In the genomic region with DNA sequence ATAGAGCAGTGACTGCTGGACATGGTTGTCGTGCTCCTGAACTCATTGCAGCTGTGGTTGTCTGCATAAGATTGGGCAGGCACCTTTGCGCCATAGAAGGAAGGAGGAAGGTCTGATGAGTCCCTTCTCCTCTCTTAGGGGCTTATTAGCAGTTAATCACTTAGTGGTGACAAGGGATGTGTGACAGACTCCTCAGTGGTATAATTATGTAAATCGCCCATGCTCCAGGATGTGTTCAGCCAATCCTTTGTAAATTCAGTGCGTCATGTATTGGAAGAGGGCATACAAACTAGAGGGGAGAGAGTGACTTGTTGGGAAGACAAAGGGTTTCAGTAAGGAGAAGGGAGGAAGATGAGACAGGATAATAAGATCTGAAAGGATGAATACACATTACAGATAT, we compare ENCODE assay signal across 27 mouse cellular contexts. TPM values are rescaled to one million over a fixed set of nuclear protein-coding genes. Genes with fewer than 3 reads are reported as not detected.
"Had no signal": no experiment of that assay in that cellular context is flagged by ENCODE, and none has a peak within 500 bp of the region (broad histone marks: within the 10 kb centered on the region; RNA-seq: fewer than 3 reads in every experiment).

No protein-coding gene starts in this region.

- H3K4me1 ChIP-seq: heart, embryonic 13.5 days; heart, embryonic 15.5 days; hindbrain, embryonic 13.5 days; hindbrain, embryonic 15.5 days; kidney, embryonic 15.5 days; limb, embryonic 13.5 days; limb, embryonic 15.5 days; liver, embryonic 12.5 days had no signal

- H3K9ac ChIP-seq: heart, embryonic 13.5 days; heart, embryonic 15.5 days; hindbrain, embryonic 13.5 days; hindbrain, embryonic 15.5 days; kidney, embryonic 15.5 days; limb, embryonic 13.5 days; limb, embryonic 15.5 days; liver, embryonic 12.5 days; liver, embryonic 14.5 days had no signal

- ATAC-seq: hindbrain, postnatal 0 days; intestine, embryonic 16.5 days; liver, embryonic 12.5 days had no signal

- H3K9me3 ChIP-seq: heart, embryonic 13.5 days; heart, embryonic 15.5 days; hindbrain, embryonic 13.5 days; hindbrain, embryonic 15.5 days; kidney, embryonic 15.5 days; limb, embryonic 13.5 days; limb, embryonic 15.5 days; liver, embryonic 12.5 days had no signal

- H3K4me3 ChIP-seq: heart, adult 2 months; heart, embryonic 13.5 days; heart, embryonic 15.5 days; hindbrain, embryonic 13.5 days; hindbrain, embryonic 15.5 days; kidney, embryonic 15.5 days; limb, embryonic 13.5 days; limb, embryonic 15.5 days; liver, embryonic 12.5 days had no signal

- H3K4me2 ChIP-seq: heart, embryonic 11.5 days; heart, embryonic 13.5 days; heart, embryonic 15.5 days; hindbrain, embryonic 13.5 days; hindbrain, embryonic 15.5 days; kidney, embryonic 15.5 days; limb, embryonic 13.5 days; limb, embryonic 15.5 days; liver, embryonic 12.5 days had no signal

- H3K27ac ChIP-seq: heart, adult 2 months; heart, embryonic 13.5 days; heart, embryonic 15.5 days; hindbrain, embryonic 13.5 days; hindbrain, embryonic 15.5 days; hindbrain, postnatal 0 days; kidney, embryonic 15.5 days; kidney, postnatal 0 days; limb, embryonic 13.5 days; limb, embryonic 15.5 days; liver, embryonic 12.5 days; liver, embryonic 14.5 days had no signal

- H3K27me3 ChIP-seq: heart, embryonic 13.5 days; heart, embryonic 15.5 days; hindbrain, embryonic 13.5 days; hindbrain, embryonic 15.5 days; kidney, embryonic 15.5 days; limb, embryonic 13.5 days; limb, embryonic 15.5 days; liver, embryonic 12.5 days had no signal

- DNase-seq: gastrocnemius, postnatal 14 days; gastrocnemius, postnatal 36 days; heart, adult 11 months; heart, adult 2 months; heart, postnatal 14 days; heart, postnatal 36 days; kidney, adult 11 months; kidney, adult 2 months; kidney, adult 9 months; kidney, postnatal 14 days; kidney, postnatal 36 days; layer of hippocampus, adult 9-11 months; layer of hippocampus, postnatal 36 days; left cerebral cortex, postnatal 4 days had no signal

- H3K36me3 ChIP-seq: heart, embryonic 13.5 days; heart, embryonic 15.5 days; hindbrain, embryonic 13.5 days; hindbrain, embryonic 15.5 days; kidney, embryonic 15.5 days; limb, embryonic 13.5 days; limb, embryonic 15.5 days; liver, embryonic 12.5 days had no signal

RNA-seq across cellular contexts. Expression of gene Il7r, which starts 60.0 kb away (rescaled TPM):
- total RNA-seq: hindbrain, postnatal 0 days had no signal
- polyA plus RNA-seq: hindbrain, embryonic 13.5 days had no signal
